In genomic region chr8:92699922-92700540, GRCm38 (mm10) we compare ENCODE assay signal across 17 mouse cellular contexts. TPM values are rescaled to one million over a fixed set of nuclear protein-coding genes. Genes with fewer than 3 reads are reported as not detected.
"Had no signal": no experiment of that assay in that cellular context is flagged by ENCODE, and none has a peak within 500 bp of the region (broad histone marks: within the 10 kb centered on the region; RNA-seq: fewer than 3 reads in every experiment).

No protein-coding gene starts in this region.

- H3K4me3 ChIP-seq: limb, embryonic 15.5 days; liver, embryonic 12.5 days; midbrain, embryonic 12.5 days; neural tube, embryonic 13.5 days had no signal

- H3K4me1 ChIP-seq: liver, embryonic 12.5 days; midbrain, embryonic 12.5 days; neural tube, embryonic 13.5 days had no signal

- H3K36me3 ChIP-seq: limb, embryonic 15.5 days; liver, embryonic 12.5 days; midbrain, embryonic 12.5 days; neural tube, embryonic 13.5 days had no signal

- ATAC-seq: liver, embryonic 12.5 days had no signal

- H3K9ac ChIP-seq: limb, embryonic 15.5 days; liver, embryonic 12.5 days; lung, embryonic 14.5 days; midbrain, embryonic 12.5 days; neural tube, embryonic 13.5 days had no signal

- H3K9me3 ChIP-seq: limb, embryonic 15.5 days; liver, embryonic 12.5 days; midbrain, embryonic 12.5 days; neural tube, embryonic 13.5 days had no signal

- H3K27ac ChIP-seq: kidney, postnatal 0 days; limb, embryonic 15.5 days; liver, embryonic 12.5 days; midbrain, embryonic 12.5 days; neural tube, embryonic 13.5 days had no signal

- H3K27me3 ChIP-seq: limb, embryonic 15.5 days; liver, embryonic 12.5 days had no signal

- H3K4me2 ChIP-seq: limb, embryonic 15.5 days; liver, embryonic 12.5 days; lung, embryonic 14.5 days; midbrain, embryonic 12.5 days; neural tube, embryonic 13.5 days had no signal

- DNase-seq: kidney, adult 8-10 months; kidney, postnatal 36 days; layer of hippocampus, adult 9-11 months; layer of hippocampus, postnatal 36 days; lung, embryonic 14.5 days; lung, postnatal 10 days; lung, postnatal 4 days; retina, postnatal 1 day; right cerebral cortex, postnatal 25 days; thymus, postnatal 14 days had no signal

RNA-seq across cellular contexts. Expression of gene Irx6, which starts 25.9 kb away (rescaled TPM):
- polyA plus RNA-seq: liver, embryonic 12.5 days; liver, embryonic 16.5 days; lung, embryonic 14.5 days; small intestine, adult 2 months had no signal
